Mouse (Mus musculus): ENCODE data around the gene Cdhr4. TPM values are rescaled to one million over a fixed set of nuclear protein-coding genes. Genes with fewer than 3 reads are reported as not detected.

The Cdhr4 gene
- polyA plus RNA-seq (2017; shearing (Covaris generic)), result not detected

GRCm38 (mm10) chr9:107992197-107992596 is at the start of gene Cdhr4:
Gene Cdhr4, plus strand, starts transcription at chr9:107992497.

GRCm38 (mm10) chr9:107949922-107950235 is 42.4 kb upstream of the Cdhr4 start, which contains the start of gene Traip:
Gene Traip, plus strand, starts transcription at chr9:107950136.

GRCm38 (mm10) chr9:107975399-107976386 is 16.6 kb upstream of the Cdhr4 start, which contains the start of gene Uba7:
Gene Uba7, plus strand, starts transcription at chr9:107975505.

GRCm38 (mm10) chr9:107982681-107983346 is 9.5 kb upstream of the Cdhr4 start, which contains the start of gene Gm20661:
Gene Gm20661, plus strand, starts transcription at chr9:107983058.

DNA sequence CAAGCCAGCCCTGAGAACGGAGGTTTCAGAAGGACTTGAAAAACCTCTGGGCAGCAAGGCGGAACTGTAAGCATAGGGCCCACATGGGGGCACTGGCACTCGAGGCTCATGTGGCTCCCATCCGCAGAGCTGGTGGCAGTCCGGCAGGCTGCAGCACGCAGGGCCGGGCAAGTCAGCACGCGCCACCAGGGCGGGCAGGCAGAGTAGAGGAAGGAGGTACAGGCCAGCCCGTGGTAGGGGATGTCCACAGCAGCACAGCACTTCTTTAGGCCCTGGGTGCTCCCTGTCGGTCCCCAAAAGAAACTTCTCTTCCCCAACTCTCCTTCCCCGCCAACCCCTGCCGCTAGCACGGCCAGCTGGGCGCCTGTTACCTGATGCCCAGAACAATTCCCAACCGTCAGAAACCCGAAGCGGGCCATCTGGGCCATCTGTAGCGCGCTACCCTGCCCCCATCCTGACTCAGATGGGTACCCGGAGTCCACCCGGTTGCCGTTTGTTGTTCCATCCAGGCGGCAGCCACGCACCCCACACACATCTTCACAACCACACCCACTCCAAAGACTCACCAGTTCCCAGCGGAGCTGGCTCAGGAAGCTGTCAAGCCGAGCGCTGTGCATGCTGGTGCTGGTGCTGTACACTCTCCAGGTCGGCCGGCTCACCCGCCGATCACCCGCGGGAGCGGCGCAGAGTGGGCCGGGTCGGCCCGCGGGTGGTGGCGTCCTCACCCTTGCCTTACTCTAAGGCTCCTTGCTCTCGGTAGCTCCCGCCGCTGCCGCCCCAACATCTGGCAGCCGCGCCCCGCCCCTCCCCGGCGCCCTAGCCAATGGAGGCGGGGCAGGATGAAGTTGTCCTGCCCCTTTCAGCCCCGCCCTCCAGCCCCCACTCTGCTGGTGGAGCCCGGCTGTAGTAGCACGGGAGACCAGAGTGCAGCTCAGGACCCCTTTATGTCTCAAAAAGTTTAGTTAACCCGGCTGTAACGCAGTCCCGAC is 6.9 kb upstream of the Cdhr4 start, which contains the start of gene Inka1:
Gene Inka1, minus strand, starts transcription at position 749 of the 989 bp plus-strand sequence.

DNA sequence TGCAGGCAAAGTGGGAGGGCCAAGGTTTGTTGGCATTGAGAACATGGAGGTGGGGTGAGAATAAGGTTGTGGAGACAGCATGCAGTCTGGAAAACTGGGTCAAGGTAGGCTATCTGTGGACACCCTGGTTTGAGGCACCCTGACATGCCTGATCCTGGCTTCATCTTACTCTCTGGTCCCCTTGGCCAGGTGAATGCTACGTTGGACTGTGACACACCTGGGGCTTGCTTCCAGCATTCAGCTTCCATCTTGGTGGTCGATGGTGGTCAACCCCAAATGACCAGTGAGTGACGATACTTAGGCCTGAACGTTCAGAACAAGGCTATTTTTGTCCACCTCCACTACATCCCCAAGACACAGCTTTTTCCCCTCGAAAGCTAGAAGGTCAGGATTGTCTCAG is 3.8 kb downstream of the Cdhr4 start, which contains the start of gene Gm20662:
Gene Gm20662, plus strand, starts transcription at position 301 of the 400 bp plus-strand sequence.

GRCm38 (mm10) chr9:108001922-108002770 is 9.8 kb downstream of the Cdhr4 start, which contains the start of gene Ip6k1:
Gene Ip6k1, plus strand, starts transcription at chr9:108002501.

DNA sequence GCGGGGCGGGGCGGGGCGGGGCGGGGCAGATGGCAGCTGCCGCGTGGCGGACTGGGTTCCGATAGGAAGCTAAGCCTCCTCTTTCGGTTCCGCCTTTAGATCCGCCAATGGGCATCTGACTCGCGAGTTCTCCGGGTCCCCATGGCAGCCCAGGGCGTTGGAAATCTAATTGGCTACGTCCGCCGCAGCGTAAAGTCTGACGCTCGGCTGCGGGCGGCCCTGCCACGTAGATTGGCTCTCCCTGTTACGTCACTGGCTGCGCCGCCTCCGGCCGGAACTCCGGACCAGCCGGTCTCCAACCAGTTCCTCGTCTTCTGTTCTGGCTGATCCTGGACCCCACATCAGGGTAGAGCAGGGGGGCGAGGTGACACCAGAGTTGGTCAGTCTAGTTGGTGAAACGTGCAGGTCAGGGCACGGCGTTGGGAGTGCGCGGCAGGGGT is 56.7 kb downstream of the Cdhr4 start, which contains the start of gene Gmppb:
Gene Gmppb, plus strand, starts transcription at position 227 of the 440 bp plus-strand sequence.

Other genes starting within 250 kb of the Cdhr4 start
- 306 TPM for gene Rbm5, start 221.5 kb upstream of the Cdhr4 start, polyA plus RNA-seq (2017; shearing (Covaris generic))
- gene Rbm6, start 119.3 kb upstream of the Cdhr4 start, polyA plus RNA-seq (2017; shearing (Covaris generic)), result 110 TPM
- 19.9 TPM for gene Mon1a, start 104.3 kb upstream of the Cdhr4 start, polyA plus RNA-seq (2017; shearing (Covaris generic))
- gene Mst1r, start 85.6 kb upstream of the Cdhr4 start, polyA plus RNA-seq (2017; shearing (Covaris generic)), result not detected
- gene Actl11, start 64.0 kb upstream of the Cdhr4 start, polyA plus RNA-seq (2017; shearing (Covaris generic)), result not detected
- not detected for gene Camkv, start 56.8 kb upstream of the Cdhr4 start, polyA plus RNA-seq (2017; shearing (Covaris generic))
- gene Traip, start 42.4 kb upstream of the Cdhr4 start, polyA plus RNA-seq (2017; shearing (Covaris generic)), result 2.0 TPM
- gene Uba7, start 17.0 kb upstream of the Cdhr4 start, polyA plus RNA-seq (2017; shearing (Covaris generic)), result 150 TPM
- gene Gm20661, start 9.4 kb upstream of the Cdhr4 start, polyA plus RNA-seq (2017; shearing (Covaris generic)), result not detected
- gene Inka1, start 6.6 kb upstream of the Cdhr4 start, polyA plus RNA-seq (2017; shearing (Covaris generic)), result 0.61 TPM
- not detected for gene Gm20662, start 3.9 kb downstream of the Cdhr4 start, polyA plus RNA-seq (2017; shearing (Covaris generic))
- 146 TPM for gene Ip6k1, start 10.0 kb downstream of the Cdhr4 start, polyA plus RNA-seq (2017; shearing (Covaris generic))
- 25.0 TPM for gene Gmppb, start 56.7 kb downstream of the Cdhr4 start, polyA plus RNA-seq (2017; shearing (Covaris generic))
- 1.4 TPM for gene Amigo3, start 60.7 kb downstream of the Cdhr4 start, polyA plus RNA-seq (2017; shearing (Covaris generic))
- 3.1 TPM for gene Mst1, start 87.9 kb downstream of the Cdhr4 start, polyA plus RNA-seq (2017; shearing (Covaris generic))
- gene Rnf123, start 90.8 kb downstream of the Cdhr4 start, polyA plus RNA-seq (2017; shearing (Covaris generic)), result 110 TPM
- gene Apeh, start 102.1 kb downstream of the Cdhr4 start, polyA plus RNA-seq (2017; shearing (Covaris generic)), result 54.4 TPM
- gene Bsn, start 197.9 kb downstream of the Cdhr4 start, polyA plus RNA-seq (2017; shearing (Covaris generic)), result 0.30 TPM

Measured in effector memory CD4-positive, alpha-beta T cell, adult 5 months (primary cell).